Comparison of ENCODE assay signal across 7 mouse cellular contexts in genomic region chr2:178058195-178058594, GRCm38 (mm10). TPM values are rescaled to one million over a fixed set of nuclear protein-coding genes. Genes with fewer than 3 reads are reported as not detected.
A peak's percentile ranks its signal among the peaks of the same experiment; 100 is the strongest.
DNase-seq lines count a peak whose midpoint lies in the region; ATAC-seq and TF ChIP-seq lines count a peak whose summit lies in the region.

No protein-coding gene starts in this region.

- no peaks in the 10 kb centered on the region for H3K4me1 ChIP-seq in neural tube, embryonic 15.5 days
- H3K4me1 ChIP-seq in liver, embryonic 11.5 days (replicated peaks; ENCODE audit: control insufficient read depth, insufficient read depth, low read length): no peaks in the 10 kb centered on the region

- no peak overlapping the region for H3K27ac ChIP-seq in neural tube, embryonic 15.5 days (replicated peaks)
- H3K27ac ChIP-seq in liver, embryonic 11.5 days (ENCODE audit: low read depth, low read length): no peak overlapping the region

- DNase-seq in neural tube, embryonic 10.5 days (ENCODE audit: extremely low spot score, low spot score): peak; percentile 33
- no peak for DNase-seq in Patski (ENCODE audit: low read depth, low spot score)
- peak; percentile 49 for DNase-seq in cerebellum, adult 8-10 months
- DNase-seq in heart, postnatal 14 days: peak; percentile 53 to 84
- no peak for DNase-seq in liver, embryonic 11.5 days (ENCODE audit: low spot score)
- DNase-seq in right cerebral cortex, postnatal 4 days: peak; percentile 31

- no peak for ATAC-seq in neural tube, embryonic 15.5 days (ENCODE audit: low FRiP score)
- no peak for ATAC-seq in Patski
- ATAC-seq in liver, embryonic 11.5 days (replicated peaks; ENCODE audit: low FRiP score): 0 out of 2 replicates have a peak, but pooled peaks have one; percentile 39

- peaks cover 4% of the 10 kb centered on the region; the same call in 1 of the 2 replicates for H3K9me3 ChIP-seq in neural tube, embryonic 15.5 days (replicated peaks)
- no peaks in the 10 kb centered on the region for H3K9me3 ChIP-seq in liver, embryonic 11.5 days (ENCODE audit: control insufficient read depth, low read length)

- CTCF ChIA-PET in Patski (lab: Charles Lee): no interaction called here

- H3K9ac ChIP-seq in neural tube, embryonic 15.5 days (replicated peaks): no peak overlapping the region
- no peak overlapping the region for H3K9ac ChIP-seq in liver, embryonic 11.5 days (ENCODE audit: low read depth, low read length)

- WGBS in neural tube, embryonic 15.5 days: 10% methylated on average over 1 of the region's 1 CpGs
- WGBS in liver, embryonic 11.5 days: 6% methylated on average over 1 of the region's 1 CpGs

- POLR2A ChIA-PET in Patski (lab: Charles Lee): no interaction called here

- TF ChIP-seq CTCF in Patski (IDR thresholded peaks at IDR 0.05): peak; percentile 58

- peaks cover 9% of the 10 kb centered on the region for H3K36me3 ChIP-seq in neural tube, embryonic 15.5 days
- H3K36me3 ChIP-seq in liver, embryonic 11.5 days (ENCODE audit: control insufficient read depth, insufficient read depth, low read length): 0 out of 2 replicates have a peak, but pooled peaks cover 5% of the 10 kb centered on the region

- in situ Hi-C loops in Patski (cut with MboI; ENCODE audit: low pct_unique_long_range_greater_than_20kb): loop anchor here (25.0 kb wide), 1 partner anchor 846 kb away; the partner anchor contains the start of gene Gm14410

- no peak overlapping the region for H3K4me3 ChIP-seq in neural tube, embryonic 15.5 days (replicated peaks)
- no peak overlapping the region for H3K4me3 ChIP-seq in liver, embryonic 11.5 days (ENCODE audit: low read depth, low read length)

- intact Hi-C loops in heart, postnatal 14 days (cut with DNase I): no loop called here

- H3K4me2 ChIP-seq in neural tube, embryonic 15.5 days: no peak overlapping the region
- no peak overlapping the region for H3K4me2 ChIP-seq in liver, embryonic 11.5 days

- no peaks in the 10 kb centered on the region for H3K27me3 ChIP-seq in neural tube, embryonic 15.5 days (replicated peaks)
- no peaks in the 10 kb centered on the region for H3K27me3 ChIP-seq in Patski
- no peaks in the 10 kb centered on the region for H3K27me3 ChIP-seq in liver, embryonic 11.5 days (replicated peaks; ENCODE audit: control insufficient read depth, insufficient read depth, low read length)

RNA-seq across cellular contexts. Expression of gene Zfp931, which starts 20.1 kb away (rescaled TPM):
- 17.0 and 18.4 TPM in 2 replicates for polyA plus RNA-seq in neural tube, embryonic 15.5 days (2015; fragmentation: Nextera tagmentation; extraction: Ambion mirVana)
- 28.5 TPM for polyA plus RNA-seq in Patski (2021)
- 10 to 100 TPM; 10.8 to 12.4 TPM for total RNA-seq in heart, postnatal 14 days (2021)
- polyA plus RNA-seq in liver, embryonic 11.5 days (2014; fragmentation: Nextera tagmentation; extraction: Ambion mirVana): 9.6 TPM in 2 replicates

RNA-seq across cellular contexts. Expression of gene Zfp971, which starts 35.1 kb away (rescaled TPM):
- 11.4 and 11.7 TPM in 2 replicates for polyA plus RNA-seq in neural tube, embryonic 15.5 days (2015; fragmentation: Nextera tagmentation; extraction: Ambion mirVana)
- 9.2 TPM for polyA plus RNA-seq in Patski (2021)
- 10 to 100 TPM; 61.8 to 69.7 TPM for total RNA-seq in heart, postnatal 14 days (2021)
- 9.2 and 11.8 TPM in 2 replicates for polyA plus RNA-seq in liver, embryonic 11.5 days (2014; fragmentation: Nextera tagmentation; extraction: Ambion mirVana)

Comparison
In these comparisons a context has a peak if more than half of its experiments do, and no peak if none do; other contexts are left out.
1. DNase-seq: peak in neural tube, embryonic 10.5 days (single experiment), cerebellum, adult 8-10 months (single experiment), heart, postnatal 14 days (2 of 2) and right cerebral cortex, postnatal 4 days (single experiment); none in Patski (single experiment) and liver, embryonic 11.5 days (single experiment).